Mouse (Mus musculus) hindbrain, embryonic 15.5 days (tissue): ENCODE measurements around the gene Tmem239. TPM values are rescaled to one million over a fixed set of nuclear protein-coding genes. Genes with fewer than 3 reads are reported as not detected.

Experiments
- ATAC-seq: fragments of 200-750 bp; cut with Nextera tagmentation; 2 replicates; pipeline ENCODE4 v1.8.0; 2017; ENCODE audit warnings: low read depth, moderate number of reproducible peaks, moderate TSS enrichment; ENCODE audit not compliant: low FRiP score
- H3K27ac ChIP-seq: fragments of 300-500 bp; sonication (generic); replicated peaks from 2 replicates; pipeline ENCODE4 v1.5.1; 2015; ENCODE audit warnings: mild to moderate bottlenecking, inconsistent platforms
- H3K27me3 ChIP-seq: fragments of 300-500 bp; sonication (generic); 2 replicates; pipeline ENCODE4 v1.6.1; 2015; ENCODE audit warnings: control low read depth, inconsistent platforms
- H3K36me3 ChIP-seq: fragments of 300-500 bp; sonication (generic); 2 replicates; pipeline ENCODE4 v1.6.1; 2015; ENCODE audit warnings: control low read depth, inconsistent platforms
- H3K4me1 ChIP-seq: fragments of 300-500 bp; sonication (generic); replicated peaks from 2 replicates; pipeline ENCODE4 v1.6.1; 2015; ENCODE audit warnings: control low read depth, inconsistent platforms
- H3K4me2 ChIP-seq: fragments of 300-500 bp; sonication (generic); 2 replicates; pipeline ENCODE4 v1.6.1; 2015; ENCODE audit warnings: moderate library complexity, mild to moderate bottlenecking, inconsistent platforms
- H3K4me3 ChIP-seq: fragments of 300-500 bp; sonication (generic); 2 replicates; pipeline ENCODE4 v1.5.1; 2015; ENCODE audit warnings: mild to moderate bottlenecking, inconsistent platforms
- H3K9ac ChIP-seq: fragments of 300-500 bp; sonication (generic); 2 replicates; pipeline ENCODE4 v1.6.1; 2015; ENCODE audit warnings: inconsistent platforms
- H3K9me3 ChIP-seq: fragments of 300-500 bp; sonication (generic); 2 replicates; pipeline ENCODE4 v1.6.1; 2016; ENCODE audit warnings: control low read depth, inconsistent platforms
- WGBS: fragments of 180-500 bp; shearing (Covaris S2); methylation state at CpG from one replicate; pipeline ENCODE4 v1.1.7; 2015; 5-methylcytosine and 5-hydroxymethylcytosine counted together
- polyA plus RNA-seq: library from polyadenylated mRNA; unstranded; fragments of >200 nt; fragmentation: Nextera tagmentation; extraction: Ambion mirVana; gene quantifications from 2 replicates; pipeline ENCODE4 v1.2.1, GENCODE M21; 2015

The Tmem239 gene
- polyA plus RNA-seq, 1 experiment from 2014 or later, result 0.36 TPM

GRCm38 (mm10) chr2:130439840-130440480 lies 33.7 kb downstream of the Tmem239 start:
- no peak overlapping the region for H3K27ac ChIP-seq
- 93% methylated on average over 4 of the region's 4 CpGs for WGBS
- H3K9me3 ChIP-seq, result no peaks in the 10 kb centered on the region
- H3K4me2 ChIP-seq, result no peak overlapping the region
- H3K9ac ChIP-seq, result no peak overlapping the region
- H3K4me1 ChIP-seq, result no peaks in the 10 kb centered on the region
- H3K4me3 ChIP-seq, result no peak overlapping the region
- H3K27me3 ChIP-seq, result no peaks in the 10 kb centered on the region
- peaks cover 62% of the 10 kb centered on the region for H3K36me3 ChIP-seq
- no peak for ATAC-seq

- Histone ChIP-seq H3K36me3 (peaks cover 62% of the 10 kb centered on the region), H3K4me2 (no peak overlapping the region), H3K4me1 (no peaks in the 10 kb centered on the region), H3K9ac (no peak overlapping the region), H3K27ac (no peak overlapping the region), H3K27me3 (no peaks in the 10 kb centered on the region), H3K9me3 (no peaks in the 10 kb centered on the region), H3K4me3 (no peak overlapping the region)
- 83% methylated on average over 10 of the region's 10 CpGs for WGBS
- ATAC-seq, result no peak
Measured at GRCm38 (mm10) chr2:130442162-130442561, 35.9 kb downstream of the Tmem239 start.

- Histone ChIP-seq H3K4me3 (no peak overlapping the region), H3K4me2 (no peak overlapping the region), H3K27ac (no peak overlapping the region)
Measured at GRCm38 (mm10) chr2:130448449-130448848, 42.2 kb downstream of the Tmem239 start.

GRCm38 (mm10) chr2:130449021-130449793 lies 42.9 kb downstream of the Tmem239 start:
- H3K27ac ChIP-seq, result peak overlapping the region; percentile 89
- peak overlapping the region; percentile 84 for H3K4me3 ChIP-seq
- H3K27me3 ChIP-seq, result 0 out of 2 replicates have a peak, but pooled peaks cover 5% of the 10 kb centered on the region
- peaks cover 37% of the 10 kb centered on the region for H3K4me1 ChIP-seq
- H3K36me3 ChIP-seq, result peaks cover 3% of the 10 kb centered on the region; the same call in 1 of the 2 replicates
- peak; percentile 16 for ATAC-seq
- WGBS, result 10% methylated on average over 17 of the region's 17 CpGs
- peak overlapping the region; percentile 88; the same call in 1 of the 2 replicates for H3K9ac ChIP-seq
- H3K9me3 ChIP-seq, result no peaks in the 10 kb centered on the region
- H3K4me2 ChIP-seq, result peak overlapping the region; percentile 87

More at GRCm38 (mm10) chr2:130448449-130448848, 42.2 kb downstream of the Tmem239 start:
- H3K9me3 ChIP-seq, result no peaks in the 10 kb centered on the region
- H3K27me3 ChIP-seq, result 0 out of 2 replicates have a peak, but pooled peaks cover 5% of the 10 kb centered on the region
- H3K4me1 ChIP-seq, result peaks cover 35% of the 10 kb centered on the region
- no peak overlapping the region for H3K9ac ChIP-seq
- peaks cover 10% of the 10 kb centered on the region; the same call in 1 of the 2 replicates for H3K36me3 ChIP-seq
- no peak for ATAC-seq

GRCm38 (mm10) chr2:130449794-130450433 lies 43.6 kb downstream of the Tmem239 start, which contains the start of gene Ptpra:
Gene Ptpra (plus strand): TSS chr2:130450278.
- peak; percentile 96 for ATAC-seq
- H3K9ac ChIP-seq, result peak within 1 kb of the TSS; percentile 88
- H3K27ac ChIP-seq, result peak within 1 kb of the TSS; percentile 89
- under 1% methylated on average over 42 of the region's 50 CpGs for WGBS
- H3K4me1 ChIP-seq, result peaks cover 43% of the 10 kb centered on the region
- H3K9me3 ChIP-seq, result no peaks in the 10 kb centered on the region
- H3K4me3 ChIP-seq, result peak within 1 kb of the TSS; percentile 84
- peak within 1 kb of the TSS; percentile 87 for H3K4me2 ChIP-seq
- no peaks in the 10 kb centered on the region for H3K36me3 ChIP-seq
- H3K27me3 ChIP-seq, result 0 out of 2 replicates have a peak, but pooled peaks cover 5% of the 10 kb centered on the region

- Histone ChIP-seq H3K9ac (peak overlapping the region; percentile 88), H3K9me3 (no peaks in the 10 kb centered on the region), H3K27ac (peak overlapping the region; percentile 89), H3K27me3 (0 out of 2 replicates have a peak, but pooled peaks cover 5% of the 10 kb centered on the region), H3K4me2 (peak overlapping the region; percentile 87), H3K36me3 (no peaks in the 10 kb centered on the region), H3K4me3 (peak overlapping the region; percentile 84), H3K4me1 (peaks cover 46% of the 10 kb centered on the region)
- ATAC-seq, result peak; percentile 87
- WGBS, result under 1% methylated on average over 37 of the region's 47 CpGs
Measured at GRCm38 (mm10) chr2:130450434-130450796, 44.1 kb downstream of the Tmem239 start.

- Histone ChIP-seq H3K36me3 (no peaks in the 10 kb centered on the region), H3K27me3 (0 out of 2 replicates have a peak, but pooled peaks cover 5% of the 10 kb centered on the region), H3K27ac (0 out of 2 replicates have a peak overlapping the region, but pooled peaks have one; percentile 89), H3K9me3 (no peaks in the 10 kb centered on the region), H3K4me1 (peaks cover 51% of the 10 kb centered on the region), H3K9ac (peak overlapping the region; percentile 88), H3K4me3 (peak overlapping the region; percentile 84), H3K4me2 (peak overlapping the region; percentile 87)
- no peak for ATAC-seq
- WGBS, result 64% methylated on average over 14 of the region's 14 CpGs
Measured at GRCm38 (mm10) chr2:130451086-130451726, 44.9 kb downstream of the Tmem239 start.

GRCm38 (mm10) chr2:130451727-130452090 lies 45.4 kb downstream of the Tmem239 start:
- Histone ChIP-seq H3K9me3 (no peaks in the 10 kb centered on the region), H3K27me3 (0 out of 2 replicates have a peak, but pooled peaks cover 5% of the 10 kb centered on the region), H3K9ac (peak overlapping the region; percentile 88), H3K4me3 (peak overlapping the region; percentile 84), H3K27ac (no peak overlapping the region), H3K4me2 (peak overlapping the region; percentile 87), H3K36me3 (no peaks in the 10 kb centered on the region), H3K4me1 (peaks cover 51% of the 10 kb centered on the region)
- WGBS, result 56% methylated on average over 3 of the region's 3 CpGs
- no peak for ATAC-seq

- peak overlapping the region; percentile 87 for H3K4me2 ChIP-seq
Measured at GRCm38 (mm10) chr2:130452266-130452665, 46.0 kb downstream of the Tmem239 start.

GRCm38 (mm10) chr2:130453421-130453820 lies 47.1 kb downstream of the Tmem239 start:
- peaks cover 54% of the 10 kb centered on the region for H3K4me1 ChIP-seq
- no peak overlapping the region for H3K4me3 ChIP-seq
- WGBS, result 70% methylated on average over 6 of the region's 6 CpGs
- H3K9me3 ChIP-seq, result no peaks in the 10 kb centered on the region
- no peak overlapping the region for H3K4me2 ChIP-seq
- H3K9ac ChIP-seq, result no peak overlapping the region
- H3K36me3 ChIP-seq, result no peaks in the 10 kb centered on the region
- H3K27me3 ChIP-seq, result no peaks in the 10 kb centered on the region
- no peak overlapping the region for H3K27ac ChIP-seq
- ATAC-seq, result no peak

More at GRCm38 (mm10) chr2:130452266-130452665, 46.0 kb downstream of the Tmem239 start:
- peaks cover 53% of the 10 kb centered on the region for H3K4me1 ChIP-seq
- H3K9ac ChIP-seq, result no peak overlapping the region; the same call in 1 of the 2 replicates
- H3K27me3 ChIP-seq, result 0 out of 2 replicates have a peak, but pooled peaks cover 5% of the 10 kb centered on the region
- no peak overlapping the region for H3K27ac ChIP-seq
- H3K36me3 ChIP-seq, result no peaks in the 10 kb centered on the region
- 65% methylated on average over 2 of the region's 2 CpGs for WGBS
- H3K9me3 ChIP-seq, result no peaks in the 10 kb centered on the region
- ATAC-seq, result no peak
- no peak overlapping the region for H3K4me3 ChIP-seq

GRCm38 (mm10) chr2:130454748-130455370 lies 48.6 kb downstream of the Tmem239 start:
- WGBS, result 74% methylated on average over 6 of the region's 6 CpGs
- Histone ChIP-seq H3K27ac (0 out of 2 replicates have a peak overlapping the region, but pooled peaks have one; percentile 14), H3K9me3 (no peaks in the 10 kb centered on the region), H3K4me1 (peaks cover 45% of the 10 kb centered on the region), H3K36me3 (no peaks in the 10 kb centered on the region), H3K27me3 (no peaks in the 10 kb centered on the region), H3K4me3 (no peak overlapping the region), H3K4me2 (no peak overlapping the region), H3K9ac (no peak overlapping the region)
- ATAC-seq, result no peak
